Mouse (Mus musculus): Measurements from ENCODE around the gene Actc1.
A peak's percentile ranks its signal among the peaks of the same experiment; 100 is the strongest.

Actc1 gene

GRCm38 (mm10) chr2:114052696-114053598 lies at the start of gene Actc1:
Gene Actc1 (minus strand): TSS chr2:114053548.
- no peak for DNase-seq (ENCODE audit: extremely low read depth, low read depth, low spot score)

- DNase-seq (ENCODE audit: extremely low read depth, low read depth, low spot score) = no peak
Measured at GRCm38 (mm10) chr2:114102471-114102870, 49.1 kb upstream of the Actc1 start.

- no peak for DNase-seq (ENCODE audit: extremely low read depth, low read depth, low spot score)
Measured at GRCm38 (mm10) chr2:114100834-114101233, 47.5 kb upstream of the Actc1 start.

- DNase-seq (ENCODE audit: extremely low read depth, low read depth, low spot score) = no peak
Measured at GRCm38 (mm10) chr2:114099816-114100215, 46.5 kb upstream of the Actc1 start.

GRCm38 (mm10) chr2:114099109-114099508 lies 45.8 kb upstream of the Actc1 start:
- peak; percentile 42 for DNase-seq (ENCODE audit: extremely low read depth, low read depth, low spot score)

GRCm38 (mm10) chr2:114097627-114098026 lies 44.3 kb upstream of the Actc1 start:
- no peak for DNase-seq (ENCODE audit: extremely low read depth, low read depth, low spot score)

GRCm38 (mm10) chr2:114096570-114096969 lies 43.2 kb upstream of the Actc1 start:
- DNase-seq (ENCODE audit: extremely low read depth, low read depth, low spot score) = no peak

GRCm38 (mm10) chr2:114095348-114095747 lies 42.0 kb upstream of the Actc1 start:
- no peak for DNase-seq (ENCODE audit: extremely low read depth, low read depth, low spot score)

- no peak for DNase-seq (ENCODE audit: extremely low read depth, low read depth, low spot score)
Measured at GRCm38 (mm10) chr2:114094696-114095095, 41.3 kb upstream of the Actc1 start.

GRCm38 (mm10) chr2:114093577-114093976 lies 40.2 kb upstream of the Actc1 start:
- no peak for DNase-seq (ENCODE audit: extremely low read depth, low read depth, low spot score)

GRCm38 (mm10) chr2:114089862-114090261 lies 36.5 kb upstream of the Actc1 start:
- peak; percentile 70 for DNase-seq (ENCODE audit: extremely low read depth, low read depth, low spot score)

GRCm38 (mm10) chr2:114087271-114087670 lies 33.9 kb upstream of the Actc1 start:
- DNase-seq (ENCODE audit: extremely low read depth, low read depth, low spot score) = no peak

GRCm38 (mm10) chr2:114071876-114072275 lies 18.5 kb upstream of the Actc1 start:
- DNase-seq (ENCODE audit: extremely low read depth, low read depth, low spot score) = no peak

- no peak for DNase-seq (ENCODE audit: extremely low read depth, low read depth, low spot score)
Measured at GRCm38 (mm10) chr2:114066226-114066625, 12.9 kb upstream of the Actc1 start.

- no peak for DNase-seq (ENCODE audit: extremely low read depth, low read depth, low spot score)
Measured at GRCm38 (mm10) chr2:114064004-114064403, 10.7 kb upstream of the Actc1 start.

GRCm38 (mm10) chr2:114060071-114060591 lies 6.8 kb upstream of the Actc1 start:
- DNase-seq (ENCODE audit: extremely low read depth, low read depth, low spot score) = no peak

- DNase-seq (ENCODE audit: extremely low read depth, low read depth, low spot score) = no peak
Measured at GRCm38 (mm10) chr2:114059608-114060007, 6.3 kb upstream of the Actc1 start.

GRCm38 (mm10) chr2:114058226-114058796 lies 5.0 kb upstream of the Actc1 start:
- no peak for DNase-seq (ENCODE audit: extremely low read depth, low read depth, low spot score)

- DNase-seq (ENCODE audit: extremely low read depth, low read depth, low spot score) = no peak
Measured at GRCm38 (mm10) chr2:114057303-114057853, 4.0 kb upstream of the Actc1 start.

- DNase-seq (ENCODE audit: extremely low read depth, low read depth, low spot score) = no peak
Measured at GRCm38 (mm10) chr2:114054129-114054528, 781 bp upstream of the Actc1 start.

- no peak for DNase-seq (ENCODE audit: extremely low read depth, low read depth, low spot score)
Measured at GRCm38 (mm10) chr2:114051871-114052241, 1.5 kb downstream of the Actc1 start.
